Mouse (Mus musculus) lung, adult 10 weeks (tissue): Measurements from ENCODE around the gene Gm28036. TPM values are rescaled to one million over a fixed set of nuclear protein-coding genes. Genes with fewer than 3 reads are reported as not detected.

Experiments used
- polyA plus RNA-seq: library from polyadenylated mRNA; stranded (reverse); fragments of 350-450 nt; fragmentation: Illumina TruSeq; extraction: RNeasy Lipid Tissue Mini Kit (QIAGEN cat#74804); gene quantifications from one replicate; pipeline ENCODE4 v1.2.3, GENCODE M21; 2014; ENCODE audit warnings: low read depth, low replicate concordance; ENCODE audit not compliant: insufficient read depth

Gene Gm28036
- 1.5 TPM for polyA plus RNA-seq

DNA sequence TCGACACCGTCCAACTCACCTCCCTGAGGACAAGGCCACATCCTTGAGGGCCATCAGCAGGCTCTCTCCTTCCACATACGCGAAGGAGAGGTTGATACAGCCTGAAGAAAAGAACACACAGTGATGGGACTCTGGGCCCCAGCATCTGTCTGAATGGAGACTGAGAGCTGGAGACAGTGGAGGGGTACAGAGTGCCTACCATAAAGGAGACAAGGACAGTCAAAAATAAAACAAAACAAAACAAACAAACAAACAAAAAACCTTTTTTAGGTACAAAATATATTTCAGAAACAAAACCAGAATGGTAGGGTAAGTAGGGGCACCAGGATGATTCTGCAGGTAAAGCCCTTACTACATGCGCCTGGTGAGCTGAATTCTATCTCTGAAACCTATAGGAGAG, at the start of gene Gm28036:
Gm28036 (minus strand) TSS at position 101 of the 400 bp plus-strand sequence.

DNA sequence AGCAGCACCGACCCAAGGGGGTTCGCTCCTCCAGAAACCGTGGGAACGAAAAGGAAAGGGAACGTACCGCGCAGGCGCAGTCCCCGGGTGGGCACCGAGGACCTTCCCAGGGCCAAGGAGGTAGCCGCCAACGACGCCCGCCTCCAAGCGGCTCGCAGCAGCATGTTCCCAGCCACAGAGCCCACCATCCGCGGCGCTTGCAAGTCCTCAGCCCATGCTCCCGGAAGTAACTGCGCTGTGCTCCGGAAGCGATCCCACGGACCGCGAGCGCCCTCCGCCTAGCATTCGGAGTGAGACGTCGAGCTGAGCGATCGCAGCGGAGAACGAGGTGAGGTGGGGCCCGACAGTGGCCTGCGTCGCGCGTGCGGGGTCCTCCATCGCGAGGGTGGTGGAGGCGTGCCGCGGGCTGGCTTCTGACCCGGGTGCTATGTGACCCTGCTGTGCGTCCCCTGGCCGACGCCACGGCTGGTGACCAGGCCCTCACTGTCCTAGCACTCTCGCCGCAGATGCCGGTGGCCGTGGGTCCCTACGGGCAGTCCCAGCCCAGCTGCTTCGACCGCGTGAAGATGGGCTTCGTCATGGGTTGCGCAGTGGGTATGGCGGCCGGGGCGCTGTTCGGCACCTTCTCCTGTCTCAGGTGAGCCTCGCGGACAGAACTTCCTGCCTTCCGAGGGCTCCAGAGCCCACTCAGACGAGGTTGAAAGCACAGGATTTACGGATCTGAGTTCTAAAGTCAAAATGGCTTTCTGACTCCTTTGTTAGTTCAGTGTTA, 17.2 kb upstream of the Gm28036 start, which contains the start of the genes Romo1 and Nfs1:
Romo1 (plus strand) TSS at position 87 of the 772 bp plus-strand sequence.
Nfs1 (minus strand) TSS at position 234 of the 772 bp plus-strand sequence.

DNA sequence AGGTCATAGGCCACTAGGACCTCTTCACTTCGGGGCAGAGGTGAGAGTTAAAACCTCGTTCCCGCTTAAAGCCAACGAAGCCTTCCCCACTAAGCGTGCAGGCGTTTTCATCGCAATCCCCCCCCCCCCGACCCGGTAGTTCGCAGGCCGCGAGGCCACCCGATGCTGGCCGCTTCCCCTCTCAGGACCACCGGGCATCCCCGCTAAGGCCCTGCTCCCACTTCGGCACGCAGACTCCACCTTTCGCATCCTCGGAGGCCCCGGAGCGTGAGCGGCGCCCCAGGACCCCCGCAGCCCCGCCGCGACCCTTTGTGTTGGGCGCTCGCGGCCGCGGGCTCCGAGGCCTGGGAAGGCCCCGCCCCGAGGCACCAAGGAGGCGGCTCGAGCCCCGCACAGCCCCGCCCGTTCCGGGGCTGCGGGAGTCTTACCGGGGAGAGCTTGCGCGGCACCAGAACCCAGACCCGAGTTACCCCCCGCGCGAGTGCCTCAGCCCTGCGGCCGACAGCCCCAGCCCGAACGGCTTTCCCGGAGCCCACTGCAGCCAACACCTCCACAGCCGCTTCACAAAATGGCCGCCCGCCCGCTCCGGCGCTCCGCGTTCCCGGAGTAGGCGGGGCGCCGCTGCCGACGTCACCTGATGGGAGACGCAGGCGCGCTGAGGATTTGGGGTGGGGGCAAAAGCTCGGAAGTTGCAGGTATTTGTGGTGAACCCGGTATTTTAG, 15.4 kb downstream of the Gm28036 start, which contains the start of the genes Cpne1 and Rbm12:
Cpne1 (minus strand) TSS at position 608 of the 722 bp plus-strand sequence.
Rbm12 (minus strand) TSS at position 621 of the 722 bp plus-strand sequence.

DNA sequence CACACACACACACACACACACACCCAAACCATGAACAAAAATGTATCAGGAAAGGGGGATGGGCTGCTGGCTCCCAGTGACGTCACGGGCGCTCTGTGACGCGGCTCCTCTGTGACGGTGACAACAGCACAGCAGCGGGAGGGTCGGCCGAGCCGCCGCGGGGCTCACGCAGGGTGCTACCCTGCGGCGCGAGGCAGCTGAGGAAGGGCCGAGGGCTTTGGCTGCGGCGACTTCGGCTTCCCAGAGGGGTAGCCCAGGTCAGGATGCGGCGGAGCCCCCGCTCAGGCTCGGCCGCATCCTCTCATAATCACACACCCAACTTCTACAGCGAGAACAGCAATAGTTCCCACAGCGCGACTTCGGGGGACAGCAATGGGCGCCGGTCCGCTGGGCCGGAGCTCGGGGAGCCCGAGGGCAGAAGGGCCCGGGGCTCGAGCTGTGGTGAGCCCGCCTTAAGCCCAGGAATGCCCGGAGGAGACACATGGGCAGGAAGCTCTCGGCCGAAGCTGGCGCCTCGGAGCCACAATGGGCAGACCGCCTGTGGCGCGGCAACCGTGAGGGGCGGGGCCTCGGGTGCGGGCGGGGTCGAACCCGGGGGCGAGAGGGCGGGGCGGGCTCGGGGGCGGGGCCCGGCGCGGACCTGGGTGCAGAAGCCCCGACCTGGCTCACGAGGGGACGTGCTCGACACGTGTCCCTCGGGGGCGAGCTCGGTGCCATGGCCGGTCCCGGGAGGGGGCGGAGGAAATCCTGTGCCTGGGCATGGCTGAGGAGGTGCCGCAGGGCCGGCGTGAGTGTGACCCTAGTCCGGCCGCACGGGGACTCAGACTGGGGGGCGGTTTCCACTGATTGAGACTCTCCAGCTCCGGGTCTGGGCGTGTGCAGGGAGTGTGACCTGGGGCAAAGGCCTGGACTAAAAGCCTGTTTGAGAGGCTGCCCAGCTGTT, 61.5 kb downstream of the Gm28036 start, which contains the start of gene Spag4:
Spag4 (plus strand) TSS at position 77 of the 943 bp plus-strand sequence.

DNA sequence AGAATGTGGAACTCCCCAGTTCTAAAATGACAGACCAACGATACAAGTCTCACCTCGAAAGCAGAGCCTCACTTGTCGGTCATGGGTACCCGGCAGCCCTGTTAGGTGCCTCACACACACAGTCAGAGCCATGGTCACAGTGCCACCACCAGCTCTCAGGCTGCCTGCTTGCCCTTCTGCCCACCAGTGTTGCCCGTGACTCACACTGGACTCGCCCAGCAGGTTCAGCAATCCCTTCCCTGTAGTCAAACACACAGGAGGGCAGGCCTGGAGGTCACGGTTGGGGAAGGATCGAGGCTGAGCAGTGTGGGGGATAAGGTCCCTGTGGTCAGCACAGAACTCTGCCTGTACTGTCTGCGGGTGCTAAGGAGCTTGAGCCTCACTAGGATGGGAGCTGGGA, 74.1 kb downstream of the Gm28036 start, which contains the start of gene Fer1l4:
Fer1l4 (minus strand) TSS at position 132 of the 400 bp plus-strand sequence.

Other genes starting within 250 kb of the Gm28036 start
- gene Uqcc1, start 196.8 kb downstream of the Gm28036 start, polyA plus RNA-seq: 30.8 TPM
- not detected for gene Gm15557, start 186.4 kb downstream of the Gm28036 start, polyA plus RNA-seq
- gene Gdf5, start 181.7 kb downstream of the Gm28036 start, polyA plus RNA-seq: 0.35 TPM
- gene Cep250, start 170.6 kb downstream of the Gm28036 start, polyA plus RNA-seq: 3.5 TPM
- 0.84 TPM for gene 6430550D23Rik, start 119.1 kb downstream of the Gm28036 start, polyA plus RNA-seq
- 130 TPM for gene Ergic3, start 119.0 kb downstream of the Gm28036 start, polyA plus RNA-seq
- gene Fer1l4, start 74.1 kb downstream of the Gm28036 start, polyA plus RNA-seq: 0.27 TPM
- 0.41 TPM for gene Spag4, start 61.9 kb downstream of the Gm28036 start, polyA plus RNA-seq
- 17.9 TPM for gene Cpne1, start 15.1 kb downstream of the Gm28036 start, polyA plus RNA-seq
- gene Rbm12, start 15.1 kb downstream of the Gm28036 start, polyA plus RNA-seq: 5.4 TPM
- 210 TPM for gene Romo1, start 16.9 kb upstream of the Gm28036 start, polyA plus RNA-seq
- gene Nfs1, start 17.1 kb upstream of the Gm28036 start, polyA plus RNA-seq: 21.1 TPM
- 128 TPM for gene Rbm39, start 53.1 kb upstream of the Gm28036 start, polyA plus RNA-seq
- 6.3 TPM for gene Phf20, start 69.4 kb upstream of the Gm28036 start, polyA plus RNA-seq
- gene Cnbd2, start 185.2 kb upstream of the Gm28036 start, polyA plus RNA-seq: 2.6 TPM
- 42.7 TPM for gene Scand1, start 185.6 kb upstream of the Gm28036 start, polyA plus RNA-seq